Mouse (Mus musculus) olfactory bulb, adult 2 months (tissue): Measurements from ENCODE around the gene Qsox2.

Experiments used
- CTCF ChIP-seq: fragments of 200-500 bp; IDR thresholded peaks from 2 replicates; pipeline ENCODE4 v1.5.1; 2012; ENCODE audit warnings: low read depth, mild to moderate bottlenecking, low read length, moderate library complexity; ENCODE audit not compliant: insufficient read depth
- POLR2A ChIP-seq: fragments of 200-500 bp; IDR thresholded peaks from 2 replicates; pipeline ENCODE4 v1.6.1; 2012; ENCODE audit warnings: mild to moderate bottlenecking, low read depth, low read length, moderate library complexity; ENCODE audit not compliant: insufficient read depth

- TF ChIP-seq CTCF: no peak
- TF ChIP-seq POLR2A: no peak
Measured at GRCm38 (mm10) chr2:26223961-26224360, 13.4 kb downstream of the Qsox2 start.
